Mouse (Mus musculus): ENCODE data around the gene Gm20388. TPM values are rescaled to one million over a fixed set of nuclear protein-coding genes. Genes with fewer than 3 reads are reported as not detected.
A peak's percentile ranks its signal among the peaks of the same experiment; 100 is the strongest.

Gene Gm20388
- polyA plus RNA-seq, 1 experiment from 2014 or later: not detected

DNA sequence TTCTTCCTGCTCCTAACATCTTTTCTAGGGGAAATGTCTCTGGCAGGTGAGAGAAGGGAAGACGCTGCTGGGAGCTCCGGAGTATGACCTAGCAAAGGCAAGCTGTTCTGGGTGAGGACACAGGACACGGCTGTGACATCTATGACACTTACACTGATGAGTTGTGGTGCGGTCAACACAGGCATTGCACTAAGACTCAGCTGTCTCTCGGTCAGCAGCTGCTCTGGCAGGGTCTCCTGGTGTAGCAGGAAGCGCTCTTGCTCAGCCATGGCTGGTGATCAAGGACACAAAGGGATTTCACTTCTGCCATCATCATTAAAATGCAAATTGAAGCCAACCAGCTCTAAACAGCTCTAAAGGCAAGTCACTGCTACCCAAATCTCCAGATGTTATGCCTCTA, 3997.0 kb downstream of the Gm20388 start:
- Histone ChIP-seq H3K4me1 (no peaks in the 10 kb centered on the region), H3K36me3 (peaks cover 87% of the 10 kb centered on the region), H3K27me3 (no peaks in the 10 kb centered on the region), H3K4me3 (no peak overlapping the region), H3K4me2 (replicated peaks) (no peak overlapping the region), H3K9me3 (no peaks in the 10 kb centered on the region), H3K9ac (no peak overlapping the region), H3K27ac (no peak overlapping the region)
- ATAC-seq (ENCODE audit: insufficient number of reproducible peaks, insufficient read depth, low FRiP score, low TSS enrichment): no peak
- 95% methylated on average over 6 of the region's 6 CpGs for WGBS

DNA sequence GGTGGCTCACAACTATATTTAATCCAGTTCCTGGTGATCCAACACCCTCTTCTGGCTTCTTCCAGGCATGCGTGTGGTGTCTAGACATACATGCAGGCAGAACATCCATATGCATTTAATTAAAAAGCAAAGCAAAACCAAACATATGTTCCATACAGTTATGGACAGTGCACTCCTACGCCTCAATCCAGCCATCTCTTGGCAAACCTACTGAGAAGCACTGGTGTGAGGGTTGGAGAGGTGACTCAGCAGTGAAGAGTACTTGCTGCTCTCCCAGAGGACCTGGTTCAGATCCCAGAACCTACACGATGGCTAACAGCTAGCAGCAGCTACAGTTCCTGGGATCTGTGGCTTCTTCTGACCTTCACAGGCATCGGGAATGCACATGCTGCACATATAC, 4001.6 kb downstream of the Gm20388 start:
- Histone ChIP-seq H3K27me3 (no peaks in the 10 kb centered on the region), H3K4me2 (replicated peaks) (no peak overlapping the region), H3K27ac (no peak overlapping the region), H3K9ac (no peak overlapping the region), H3K4me1 (no peaks in the 10 kb centered on the region), H3K9me3 (no peaks in the 10 kb centered on the region), H3K4me3 (no peak overlapping the region), H3K36me3 (peaks cover 91% of the 10 kb centered on the region)
- 81% methylated on average over 4 of the region's 4 CpGs for WGBS
- no peak for ATAC-seq (ENCODE audit: insufficient number of reproducible peaks, insufficient read depth, low FRiP score, low TSS enrichment)

DNA sequence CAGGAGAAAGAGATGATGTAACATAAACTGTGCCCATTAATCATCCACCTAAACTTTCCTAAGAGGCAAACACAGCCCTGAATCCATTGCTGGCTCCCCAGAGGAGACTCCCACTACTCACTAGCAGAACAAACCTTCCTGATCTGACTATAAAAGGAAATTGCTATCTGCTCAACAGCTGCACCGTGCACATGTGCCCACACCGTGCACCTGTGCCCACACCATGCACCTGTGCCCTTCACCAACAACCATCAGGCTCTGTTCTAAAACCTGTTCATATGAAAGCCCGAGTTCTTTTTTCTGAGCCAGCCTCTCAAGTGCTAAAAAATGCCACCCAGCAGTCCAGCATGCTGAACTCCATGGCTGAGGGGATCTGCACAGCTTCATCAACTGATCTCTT, 4004.0 kb downstream of the Gm20388 start:
- WGBS: 96% methylated on average over 3 of the region's 3 CpGs
- Histone ChIP-seq H3K4me2 (replicated peaks) (no peak overlapping the region), H3K9me3 (no peaks in the 10 kb centered on the region), H3K4me1 (no peaks in the 10 kb centered on the region), H3K4me3 (no peak overlapping the region), H3K27me3 (no peaks in the 10 kb centered on the region), H3K27ac (no peak overlapping the region), H3K36me3 (peaks cover 86% of the 10 kb centered on the region), H3K9ac (no peak overlapping the region)
- no peak for ATAC-seq (ENCODE audit: insufficient number of reproducible peaks, insufficient read depth, low FRiP score, low TSS enrichment)

DNA sequence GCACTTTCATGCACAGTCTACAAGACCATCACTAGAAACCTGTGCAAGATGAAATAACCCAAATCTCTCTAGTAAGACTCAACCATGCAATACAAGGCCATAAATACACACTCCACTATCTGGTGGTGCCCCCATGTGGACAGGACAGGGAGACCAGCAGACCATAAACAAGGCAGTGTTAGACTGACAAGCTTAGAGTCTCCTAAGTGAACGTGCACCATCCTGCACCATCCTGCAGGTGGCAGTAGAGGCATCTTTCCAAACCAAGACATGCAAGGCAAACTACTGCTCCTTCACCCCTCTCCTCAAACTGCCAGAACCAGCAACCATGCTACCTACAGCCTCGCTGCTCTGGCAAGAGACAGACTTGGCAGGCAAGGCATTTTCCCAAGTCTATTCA, 4014.1 kb downstream of the Gm20388 start:
- no peak overlapping the region for H3K4me3 ChIP-seq
- 20% methylated on average over 2 of the region's 2 CpGs for WGBS
- peaks cover 82% of the 10 kb centered on the region for H3K36me3 ChIP-seq
- no peaks in the 10 kb centered on the region for H3K9me3 ChIP-seq
- peak; percentile 47; the same call in 1 of the 2 replicates for ATAC-seq (ENCODE audit: insufficient number of reproducible peaks, insufficient read depth, low FRiP score, low TSS enrichment)
- no peak overlapping the region for H3K9ac ChIP-seq
- H3K27me3 ChIP-seq: no peaks in the 10 kb centered on the region
- no peak overlapping the region for H3K4me2 ChIP-seq (replicated peaks)
- no peak overlapping the region for H3K27ac ChIP-seq
- no peaks in the 10 kb centered on the region for H3K4me1 ChIP-seq

DNA sequence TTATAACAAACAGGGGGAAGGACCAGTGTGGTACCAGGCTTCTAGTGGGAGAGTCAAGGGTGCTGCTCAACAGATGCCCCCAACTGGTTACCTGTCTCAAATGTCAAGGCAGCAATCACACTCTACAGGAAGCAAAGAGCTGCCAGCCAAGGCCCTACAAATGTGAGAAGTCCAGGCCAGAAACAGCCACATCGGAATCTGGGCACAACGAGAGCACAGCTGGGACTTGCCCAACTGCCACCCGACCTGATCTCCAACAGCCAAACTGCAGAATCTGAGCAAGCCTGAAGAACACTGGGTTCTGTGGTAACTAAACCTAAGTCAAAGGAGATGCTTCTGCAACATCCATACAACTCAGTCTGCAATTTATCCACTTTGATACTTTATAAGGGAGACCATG, 4015.0 kb downstream of the Gm20388 start:
- Histone ChIP-seq H3K36me3 (peaks cover 82% of the 10 kb centered on the region), H3K27me3 (no peaks in the 10 kb centered on the region), H3K4me2 (replicated peaks) (no peak overlapping the region), H3K9ac (no peak overlapping the region), H3K9me3 (no peaks in the 10 kb centered on the region), H3K4me1 (no peaks in the 10 kb centered on the region), H3K27ac (no peak overlapping the region), H3K4me3 (no peak overlapping the region)
- no peak for ATAC-seq (ENCODE audit: insufficient number of reproducible peaks, insufficient read depth, low FRiP score, low TSS enrichment)
- WGBS: 91% methylated on average over 3 of the region's 3 CpGs

DNA sequence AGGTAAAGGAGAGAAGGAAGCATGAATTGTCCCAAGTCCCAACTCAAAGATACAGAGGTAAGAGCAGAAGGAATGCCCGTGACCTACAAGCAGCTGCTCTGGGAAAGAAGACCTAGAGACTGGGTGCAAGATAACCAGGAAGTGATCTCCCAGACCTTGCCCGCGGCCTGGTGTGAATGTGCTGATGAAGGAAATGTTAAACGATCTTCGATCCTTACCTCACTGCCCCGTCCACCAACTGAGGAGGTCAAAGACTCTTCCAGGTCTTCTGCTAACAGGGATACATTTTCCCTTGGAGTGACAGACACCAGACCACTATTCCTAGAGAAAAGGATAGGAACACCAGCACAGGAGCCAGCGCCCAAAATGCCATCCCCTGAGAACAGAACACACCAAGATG, 4018.4 kb downstream of the Gm20388 start:
- H3K36me3 ChIP-seq: peaks cover 79% of the 10 kb centered on the region
- no peak overlapping the region for H3K27ac ChIP-seq
- no peaks in the 10 kb centered on the region for H3K27me3 ChIP-seq
- no peak overlapping the region for H3K4me3 ChIP-seq
- H3K9ac ChIP-seq: no peak overlapping the region
- no peak for ATAC-seq (ENCODE audit: insufficient number of reproducible peaks, insufficient read depth, low FRiP score, low TSS enrichment)
- H3K4me1 ChIP-seq: no peaks in the 10 kb centered on the region
- WGBS: 93% methylated on average over 7 of the region's 7 CpGs
- H3K4me2 ChIP-seq (replicated peaks): no peak overlapping the region
- H3K9me3 ChIP-seq: no peaks in the 10 kb centered on the region

DNA sequence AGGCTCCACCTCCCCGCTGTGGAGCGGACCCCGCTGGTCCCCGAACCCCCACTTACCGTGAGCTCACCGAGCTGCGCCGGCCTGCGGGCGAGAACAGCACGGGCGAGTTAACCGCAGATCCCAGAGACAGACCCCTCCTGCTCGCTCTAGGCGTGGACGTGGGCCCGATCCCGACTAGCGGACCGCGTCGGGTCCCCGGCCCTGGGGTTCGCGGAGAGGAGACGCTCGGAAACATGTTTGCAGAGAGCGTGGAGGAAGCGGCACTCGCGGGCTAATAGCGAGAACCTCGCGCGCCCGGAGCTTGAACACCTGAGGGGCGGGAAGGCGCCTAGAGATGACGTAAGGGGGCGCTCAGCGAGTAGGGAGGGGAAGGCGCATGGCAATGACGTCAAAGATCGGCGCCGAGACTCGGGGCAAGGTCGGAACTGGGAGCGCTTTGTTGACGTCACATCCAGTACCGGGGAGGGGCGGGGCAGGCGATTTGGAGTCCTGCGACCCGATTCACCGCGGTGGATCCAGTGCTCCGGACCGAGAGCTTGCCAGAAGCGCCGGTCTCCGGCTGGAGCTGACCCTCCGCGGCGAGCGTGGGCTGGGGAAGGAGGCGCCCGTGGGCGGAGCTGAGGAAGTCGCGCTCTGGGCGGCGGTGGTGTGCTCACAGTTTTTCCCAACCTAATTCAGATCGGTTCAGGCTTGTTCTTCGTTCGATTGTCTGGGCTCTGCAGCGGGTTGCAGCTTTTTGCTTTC, 4038.5 kb downstream of the Gm20388 start, which contains the start of gene Nup133:
Gene Nup133, minus strand, starts transcription at position 324 of the 744 bp plus-strand sequence.
- ATAC-seq (ENCODE audit: insufficient number of reproducible peaks, insufficient read depth, low FRiP score, low TSS enrichment): 0 out of 2 replicates have a peak, but pooled peaks have one; percentile 47
- peak within 1 kb of the TSS; percentile 90 for H3K4me2 ChIP-seq (replicated peaks)
- WGBS: under 1% methylated on average over 77 of the region's 77 CpGs
- H3K36me3 ChIP-seq: peaks cover 28% of the 10 kb centered on the region
- no peaks in the 10 kb centered on the region for H3K27me3 ChIP-seq
- no peaks in the 10 kb centered on the region for H3K9me3 ChIP-seq
- peaks cover 6% of the 10 kb centered on the region for H3K4me1 ChIP-seq
- peak within 1 kb of the TSS; percentile 81 for H3K9ac ChIP-seq
- H3K4me3 ChIP-seq: peak within 1 kb of the TSS; percentile 89
- H3K27ac ChIP-seq: peak within 1 kb of the TSS; percentile 85

DNA sequence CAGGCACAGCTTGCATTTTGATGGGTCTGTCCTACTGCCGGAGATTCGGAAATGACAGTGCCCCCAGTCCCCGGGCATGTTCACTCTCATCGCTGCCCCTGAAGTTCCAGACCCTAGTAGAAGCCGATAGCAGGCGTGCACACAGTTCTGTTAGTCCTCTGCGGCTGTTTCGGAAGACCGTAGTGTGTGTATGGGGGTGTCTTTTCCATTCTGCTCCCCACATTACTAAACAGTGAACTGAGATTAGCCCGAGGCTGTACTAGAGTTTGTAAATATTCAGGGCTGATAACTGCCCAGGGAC, 4039.0 kb downstream of the Gm20388 start:
- peak overlapping the region; percentile 81 for H3K9ac ChIP-seq
- H3K27me3 ChIP-seq: no peaks in the 10 kb centered on the region
- no peaks in the 10 kb centered on the region for H3K9me3 ChIP-seq
- peak overlapping the region; percentile 90 for H3K4me2 ChIP-seq (replicated peaks)
- H3K4me1 ChIP-seq: peaks cover 6% of the 10 kb centered on the region
- 0 out of 2 replicates have a peak, but pooled peaks have one; percentile 30 for ATAC-seq (ENCODE audit: insufficient number of reproducible peaks, insufficient read depth, low FRiP score, low TSS enrichment)
- WGBS: 6% methylated on average over 10 of the region's 10 CpGs
- peaks cover 30% of the 10 kb centered on the region for H3K36me3 ChIP-seq
- peak overlapping the region; percentile 85 for H3K27ac ChIP-seq
- H3K4me3 ChIP-seq: peak overlapping the region; percentile 89

DNA sequence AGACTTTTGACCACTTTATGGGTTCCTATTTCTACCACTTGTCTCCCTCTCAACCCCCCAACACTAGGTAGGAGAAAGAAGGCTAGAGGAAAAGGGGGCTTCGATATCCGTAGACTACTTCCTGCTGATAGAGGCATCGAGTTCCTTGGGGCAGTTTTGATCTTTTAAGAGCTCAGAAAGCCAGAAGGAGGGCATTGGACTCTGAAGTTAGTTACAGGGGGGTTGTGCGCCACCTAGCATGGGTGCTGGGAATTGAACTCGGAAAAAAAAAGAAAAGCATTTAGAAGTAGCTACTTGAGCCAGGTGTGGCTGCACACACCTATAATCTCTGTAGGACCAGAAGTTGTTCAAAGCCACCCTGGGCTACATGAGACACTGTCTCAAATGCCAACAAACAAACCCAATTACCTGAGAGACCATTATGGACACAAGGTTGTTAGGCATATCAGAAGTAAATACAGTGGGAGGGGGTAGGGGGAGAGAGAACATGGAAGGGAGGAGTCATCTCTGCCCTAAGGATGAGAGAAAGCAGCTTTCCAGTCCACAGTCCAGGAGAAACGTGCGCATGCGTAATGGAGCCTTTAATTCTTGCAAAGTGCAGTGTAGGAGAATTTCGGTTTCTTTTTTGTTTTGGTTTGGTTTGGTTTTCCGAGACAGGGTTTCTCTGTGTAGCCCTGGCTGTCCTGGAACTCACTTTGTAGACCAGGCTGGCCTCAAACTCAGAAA, 4039.6 kb downstream of the Gm20388 start:
- peak overlapping the region; percentile 90 for H3K4me2 ChIP-seq (replicated peaks)
- H3K9me3 ChIP-seq: no peaks in the 10 kb centered on the region
- H3K27ac ChIP-seq: peak overlapping the region; percentile 85; the same call in 1 of the 2 replicates
- H3K27me3 ChIP-seq: no peaks in the 10 kb centered on the region
- ATAC-seq (ENCODE audit: insufficient number of reproducible peaks, insufficient read depth, low FRiP score, low TSS enrichment): no peak
- H3K4me3 ChIP-seq: peak overlapping the region; percentile 89
- peak overlapping the region; percentile 81 for H3K9ac ChIP-seq
- H3K36me3 ChIP-seq: peaks cover 32% of the 10 kb centered on the region
- peaks cover 6% of the 10 kb centered on the region for H3K4me1 ChIP-seq
- WGBS: 32% methylated on average over 10 of the region's 10 CpGs

DNA sequence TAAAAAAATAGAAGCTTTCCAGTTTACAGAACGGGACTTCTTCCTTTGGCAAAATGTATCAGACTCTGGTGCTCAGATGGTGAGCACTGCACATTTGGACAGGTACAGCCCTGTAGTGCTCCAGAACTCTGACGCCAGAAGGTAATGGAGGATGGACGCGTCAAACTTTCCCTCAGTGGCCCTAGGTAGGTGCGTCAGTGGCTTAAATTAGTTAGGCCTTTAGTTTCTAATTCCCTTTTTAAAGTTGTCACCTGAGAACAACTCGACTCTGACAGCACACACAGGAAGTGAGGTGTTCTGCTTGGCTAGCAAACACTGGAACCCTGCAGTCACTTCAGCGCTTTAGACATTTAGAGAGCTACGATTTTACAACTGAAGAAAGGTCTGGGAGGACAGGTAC, 4043.0 kb downstream of the Gm20388 start:
- Histone ChIP-seq H3K9me3 (no peaks in the 10 kb centered on the region), H3K4me1 (no peaks in the 10 kb centered on the region), H3K4me2 (replicated peaks) (no peak overlapping the region), H3K27me3 (no peaks in the 10 kb centered on the region), H3K27ac (no peak overlapping the region), H3K36me3 (peaks cover 27% of the 10 kb centered on the region; the same call in 1 of the 2 replicates), H3K9ac (no peak overlapping the region), H3K4me3 (no peak overlapping the region)
- no peak for ATAC-seq (ENCODE audit: insufficient number of reproducible peaks, insufficient read depth, low FRiP score, low TSS enrichment)
- WGBS: 87% methylated on average over 8 of the region's 8 CpGs

DNA sequence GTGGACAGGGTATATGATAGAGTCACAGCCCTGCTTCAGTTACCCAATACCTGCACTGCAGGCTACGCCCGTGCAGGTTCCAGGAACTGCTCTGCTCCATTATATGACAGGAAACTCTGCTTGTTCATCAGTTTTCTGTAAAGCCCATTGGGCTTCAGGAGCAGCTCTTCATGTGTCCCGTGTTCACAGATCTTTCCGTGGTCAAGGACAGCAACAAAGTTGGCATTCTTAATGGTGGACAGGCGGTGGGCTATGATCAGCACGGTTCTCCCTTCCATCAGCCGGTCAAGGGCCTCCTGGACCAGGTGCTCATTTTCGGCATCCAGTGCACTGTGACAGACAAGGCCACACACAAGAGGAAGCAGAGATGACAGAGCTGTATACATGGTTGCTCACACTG, 4043.6 kb downstream of the Gm20388 start:
- H3K4me2 ChIP-seq (replicated peaks): no peak overlapping the region
- no peaks in the 10 kb centered on the region for H3K4me1 ChIP-seq
- H3K9me3 ChIP-seq: no peaks in the 10 kb centered on the region
- no peak overlapping the region for H3K27ac ChIP-seq
- 86% methylated on average over 8 of the region's 8 CpGs for WGBS
- peaks cover 28% of the 10 kb centered on the region; the same call in 1 of the 2 replicates for H3K36me3 ChIP-seq
- no peak for ATAC-seq (ENCODE audit: insufficient number of reproducible peaks, insufficient read depth, low FRiP score, low TSS enrichment)
- no peak overlapping the region for H3K4me3 ChIP-seq
- H3K9ac ChIP-seq: no peak overlapping the region
- H3K27me3 ChIP-seq: no peaks in the 10 kb centered on the region

DNA sequence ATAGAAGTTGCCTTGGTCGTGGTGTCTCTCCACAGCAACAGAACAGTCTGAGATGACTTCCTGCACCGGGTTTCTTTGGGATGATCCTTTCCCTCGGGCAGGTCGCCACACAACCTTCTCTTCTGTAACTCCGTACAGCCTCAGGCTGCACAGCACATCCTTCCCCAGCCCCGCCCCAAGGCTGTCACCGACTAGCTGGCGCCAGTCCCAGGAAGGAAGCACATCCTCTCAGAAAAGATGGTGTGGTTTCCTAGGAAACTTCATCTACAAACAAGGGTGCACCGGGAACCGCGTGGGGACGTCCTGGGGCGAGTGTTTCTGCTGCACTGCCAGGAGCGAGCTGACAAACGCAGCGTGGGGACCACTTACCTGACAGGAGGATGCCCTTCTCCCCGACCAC, 4047.5 kb downstream of the Gm20388 start:
- Histone ChIP-seq H3K4me3 (no peak overlapping the region), H3K27ac (no peak overlapping the region), H3K4me1 (no peaks in the 10 kb centered on the region), H3K4me2 (replicated peaks) (no peak overlapping the region), H3K9ac (no peak overlapping the region), H3K36me3 (peaks cover 48% of the 10 kb centered on the region), H3K27me3 (no peaks in the 10 kb centered on the region), H3K9me3 (no peaks in the 10 kb centered on the region)
- 83% methylated on average over 17 of the region's 17 CpGs for WGBS
- ATAC-seq (ENCODE audit: insufficient number of reproducible peaks, insufficient read depth, low FRiP score, low TSS enrichment): no peak
